Mouse (Mus musculus) hindbrain, embryonic 14.5 days (tissue): Measurements from ENCODE around the gene Sap30l. TPM values are rescaled to one million over a fixed set of nuclear protein-coding genes. Genes with fewer than 3 reads are reported as not detected.
A peak's percentile ranks its signal among the peaks of the same experiment; 100 is the strongest.

Source experiments
- ATAC-seq: fragments of 200-750 bp; cut with Nextera tagmentation; 2 replicates; pipeline ENCODE4 v1.8.0; 2017; ENCODE audit warnings: moderate number of reproducible peaks, mild to moderate bottlenecking, moderate TSS enrichment, moderate library complexity; ENCODE audit not compliant: low FRiP score
- DNase-seq: peaks from one replicate; pipeline ENCODE4 v3.0.0-alpha.2; 2015; ENCODE audit warnings: low spot score
- H3K27ac ChIP-seq: fragments of 300-500 bp; sonication (generic); 2 replicates; pipeline ENCODE4 v1.5.1; 2014; ENCODE audit warnings: mild to moderate bottlenecking, moderate library complexity
- H3K27me3 ChIP-seq: fragments of 300-500 bp; sonication (generic); 2 replicates; pipeline ENCODE4 v1.6.1; 2014; ENCODE audit warnings: mild to moderate bottlenecking, low read length, mixed read lengths; ENCODE audit not compliant: control insufficient read depth, insufficient read depth
- H3K36me3 ChIP-seq: fragments of 300-500 bp; sonication (generic); replicated peaks from 2 replicates; pipeline ENCODE4 v1.6.1; 2014; ENCODE audit not compliant: control insufficient read depth, insufficient read depth
- H3K4me1 ChIP-seq: fragments of 300-500 bp; sonication (generic); replicated peaks from 2 replicates; pipeline ENCODE4 v1.6.1; 2014; ENCODE audit warnings: antibody characterized with exemption, low read length, mixed read lengths; ENCODE audit not compliant: control insufficient read depth, insufficient read depth
- H3K4me2 ChIP-seq: fragments of 300-500 bp; sonication (generic); replicated peaks from 2 replicates; pipeline ENCODE4 v1.6.1; 2014; ENCODE audit warnings: mild to moderate bottlenecking, moderate library complexity
- H3K4me3 ChIP-seq: fragments of 300-500 bp; sonication (generic); replicated peaks from 2 replicates; pipeline ENCODE4 v1.5.1; 2014; ENCODE audit warnings: mild to moderate bottlenecking, low read length
- H3K9ac ChIP-seq: fragments of 300-500 bp; sonication (generic); 2 replicates; pipeline ENCODE4 v1.6.1; 2014
- H3K9me3 ChIP-seq: fragments of 300-500 bp; sonication (generic); 2 replicates; pipeline ENCODE4 v1.6.1; 2016; ENCODE audit warnings: low read length; ENCODE audit not compliant: control insufficient read depth
- WGBS: fragments of 180-500 bp; shearing (Covaris S2); extraction: QIAGEN DNeasy Blood & Tissue Kit; methylation state at CpG from one replicate; pipeline ENCODE4 v1.1.7; 2014; 5-methylcytosine and 5-hydroxymethylcytosine counted together
- polyA plus RNA-seq: library from polyadenylated mRNA; unstranded; fragments of >200 nt; fragmentation: Nextera tagmentation; extraction: Ambion mirVana; gene quantifications from 2 replicates; pipeline ENCODE4 v1.2.1, GENCODE M21; 2014

The Sap30l gene
- polyA plus RNA-seq, 1 experiment from 2014 or later = 12.6 TPM

- H3K9me3 ChIP-seq = no peaks in the 10 kb centered on the region
- ATAC-seq = no peak
- WGBS = 89% methylated on average over 8 of the region's 8 CpGs
- no peaks in the 10 kb centered on the region for H3K27me3 ChIP-seq
- no peak overlapping the region for H3K4me3 ChIP-seq
- H3K27ac ChIP-seq = no peak overlapping the region
- no peak overlapping the region for H3K9ac ChIP-seq
- no peak for DNase-seq
- H3K4me1 ChIP-seq = peaks cover 24% of the 10 kb centered on the region
- no peak overlapping the region for H3K4me2 ChIP-seq
- H3K36me3 ChIP-seq = 0 out of 2 replicates have a peak, but pooled peaks cover 9% of the 10 kb centered on the region
These were observed 29.8 kb upstream of the Sap30l start for GRCm38 (mm10) chr11:57771676-57772075.

GRCm38 (mm10) chr11:57773479-57773878 lies 28.0 kb upstream of the Sap30l start:
- Histone ChIP-seq H3K36me3 (0 out of 2 replicates have a peak, but pooled peaks cover 9% of the 10 kb centered on the region), H3K4me1 (peaks cover 21% of the 10 kb centered on the region), H3K9me3 (no peaks in the 10 kb centered on the region), H3K4me2 (peak overlapping the region; percentile 8; the same call in 1 of the 2 replicates), H3K4me3 (no peak overlapping the region), H3K9ac (no peak overlapping the region), H3K27ac (peak overlapping the region; percentile 69), H3K27me3 (no peaks in the 10 kb centered on the region)
- no peak for ATAC-seq
- no peak for DNase-seq
- WGBS = 11% methylated on average over 13 of the region's 13 CpGs

DNA sequence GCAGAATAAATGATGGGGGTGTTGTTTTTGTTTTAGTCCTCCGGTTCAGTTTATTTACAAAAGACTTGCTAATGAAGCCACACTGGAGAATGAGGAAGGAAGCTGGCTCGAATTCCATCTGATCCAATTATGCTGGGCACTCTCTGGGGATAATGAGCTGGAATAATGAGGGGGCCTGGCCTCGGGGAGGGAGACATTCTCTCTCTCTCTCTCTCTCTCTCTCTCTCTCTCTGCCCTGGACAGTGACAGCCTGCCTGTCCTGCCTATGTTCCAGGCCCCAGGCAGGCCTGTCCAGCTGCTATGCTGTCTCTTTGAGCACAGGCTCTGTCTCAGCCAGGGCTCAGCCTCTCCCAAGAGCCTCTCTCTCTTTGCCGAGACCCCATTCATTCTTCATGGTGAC lies 27.5 kb upstream of the Sap30l start:
- Histone ChIP-seq H3K4me1 (peaks cover 21% of the 10 kb centered on the region), H3K36me3 (0 out of 2 replicates have a peak, but pooled peaks cover 9% of the 10 kb centered on the region), H3K4me3 (no peak overlapping the region), H3K27me3 (no peaks in the 10 kb centered on the region), H3K9ac (no peak overlapping the region), H3K4me2 (0 out of 2 replicates have a peak overlapping the region, but pooled peaks have one; percentile 8), H3K27ac (peak overlapping the region; percentile 69), H3K9me3 (no peaks in the 10 kb centered on the region)
- ATAC-seq (peak; percentile 75), DNase-seq (peak; percentile 64)
- WGBS = 1% methylated on average over 4 of the region's 4 CpGs

DNA sequence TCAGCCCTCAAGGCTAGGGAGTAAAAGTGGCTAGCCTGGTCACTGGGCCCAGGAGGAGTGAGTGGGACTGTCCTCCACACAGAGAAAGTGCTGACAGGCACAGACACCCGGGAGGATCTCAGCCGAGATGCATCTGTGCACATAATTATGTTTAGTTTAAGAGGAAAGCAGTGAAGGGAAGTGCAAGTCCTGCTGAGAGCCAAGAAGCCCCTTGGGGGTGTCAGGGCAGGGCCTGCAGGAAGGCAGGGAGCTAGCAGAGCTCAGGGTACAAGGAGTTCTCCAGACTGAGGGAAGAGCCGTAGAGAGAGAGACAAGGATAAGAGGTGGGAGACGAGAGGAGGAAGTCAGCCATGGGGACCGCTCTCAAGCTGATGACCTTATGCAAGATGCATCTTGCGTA lies 25.6 kb upstream of the Sap30l start:
- ATAC-seq = no peak

DNA sequence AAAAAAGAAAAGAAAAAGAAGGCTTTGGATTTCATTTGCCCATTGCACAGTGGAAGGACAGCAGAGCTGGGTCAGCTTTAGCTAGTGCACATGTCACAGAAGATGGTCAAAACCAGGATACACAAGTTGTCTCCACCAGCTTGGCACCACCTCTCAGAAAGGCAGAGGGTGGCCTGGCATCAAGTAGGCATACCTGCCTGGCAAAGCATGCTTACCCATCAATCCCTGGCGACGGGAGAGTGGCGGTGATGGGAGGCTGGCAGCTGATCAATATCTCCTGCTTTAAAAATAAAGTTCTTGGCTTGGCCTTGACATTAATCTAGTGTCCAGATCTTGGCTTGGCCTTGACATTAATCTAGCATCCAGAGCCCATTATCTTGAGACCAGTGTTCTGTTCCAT lies 24.9 kb upstream of the Sap30l start:
- WGBS = 68% methylated on average over 3 of the region's 3 CpGs
- Histone ChIP-seq H3K9ac (no peak overlapping the region), H3K36me3 (no peaks in the 10 kb centered on the region), H3K4me3 (no peak overlapping the region), H3K4me1 (peaks cover 21% of the 10 kb centered on the region), H3K27ac (no peak overlapping the region), H3K27me3 (no peaks in the 10 kb centered on the region), H3K9me3 (no peaks in the 10 kb centered on the region), H3K4me2 (no peak overlapping the region)
- DNase-seq (no peak), ATAC-seq (no peak)

More for the DNA sequence above, 25.6 kb upstream of the Sap30l start:
- H3K4me3 ChIP-seq = no peak overlapping the region
- H3K4me2 ChIP-seq = no peak overlapping the region
- DNase-seq = no peak
- WGBS = 65% methylated on average over 6 of the region's 6 CpGs
- H3K9me3 ChIP-seq = no peaks in the 10 kb centered on the region
- H3K27ac ChIP-seq = no peak overlapping the region
- H3K27me3 ChIP-seq = no peaks in the 10 kb centered on the region
- 0 out of 2 replicates have a peak, but pooled peaks cover 2% of the 10 kb centered on the region for H3K36me3 ChIP-seq
- no peak overlapping the region for H3K9ac ChIP-seq
- H3K4me1 ChIP-seq = peaks cover 21% of the 10 kb centered on the region

GRCm38 (mm10) chr11:57778349-57778748 lies 23.1 kb upstream of the Sap30l start:
- ATAC-seq (peak; percentile 69), DNase-seq (peak; percentile 92)
- Histone ChIP-seq H3K36me3 (no peaks in the 10 kb centered on the region), H3K27ac (no peak overlapping the region), H3K9me3 (no peaks in the 10 kb centered on the region), H3K4me3 (no peak overlapping the region), H3K4me2 (no peak overlapping the region), H3K4me1 (peaks cover 16% of the 10 kb centered on the region), H3K9ac (no peak overlapping the region), H3K27me3 (no peaks in the 10 kb centered on the region)
- 19% methylated on average over 5 of the region's 5 CpGs for WGBS

DNA sequence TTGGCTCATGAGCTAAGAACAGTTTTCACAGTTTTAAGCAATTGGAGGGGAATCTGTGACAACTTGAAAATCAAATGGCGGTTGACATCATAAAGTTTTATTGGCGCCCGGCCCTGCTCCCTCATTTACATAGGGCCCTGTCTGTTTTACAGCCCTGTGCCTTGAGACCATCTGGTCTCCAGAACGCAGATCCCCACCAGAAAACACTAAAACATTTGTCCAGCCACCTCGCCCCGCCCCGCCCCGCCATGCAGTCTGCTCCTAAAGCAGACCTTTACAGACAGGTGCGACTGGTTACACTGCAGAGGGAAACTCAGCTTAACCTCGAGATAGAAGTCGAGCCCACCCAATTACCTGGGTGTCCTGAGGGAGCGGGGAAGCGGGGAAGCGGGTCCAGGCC lies 21.6 kb upstream of the Sap30l start:
- no peak overlapping the region for H3K27ac ChIP-seq
- no peak overlapping the region for H3K4me3 ChIP-seq
- 0 out of 2 replicates have a peak, but pooled peaks cover 7% of the 10 kb centered on the region for H3K4me1 ChIP-seq
- no peaks in the 10 kb centered on the region for H3K27me3 ChIP-seq
- H3K9me3 ChIP-seq = no peaks in the 10 kb centered on the region
- no peaks in the 10 kb centered on the region for H3K36me3 ChIP-seq
- H3K9ac ChIP-seq = no peak overlapping the region
- ATAC-seq (no peak), DNase-seq (no peak)
- 86% methylated on average over 14 of the region's 14 CpGs for WGBS
- H3K4me2 ChIP-seq = no peak overlapping the region

GRCm38 (mm10) chr11:57786616-57787418 lies 14.6 kb upstream of the Sap30l start:
- H3K9ac ChIP-seq = peak overlapping the region; percentile 36; the same call in 1 of the 2 replicates
- 22% methylated on average over 18 of the region's 18 CpGs for WGBS
- peak overlapping the region; percentile 72 for H3K27ac ChIP-seq
- no peaks in the 10 kb centered on the region for H3K27me3 ChIP-seq
- H3K4me2 ChIP-seq = peak overlapping the region; percentile 22; the same call in 1 of the 2 replicates
- H3K4me1 ChIP-seq = 0 out of 2 replicates have a peak, but pooled peaks cover 14% of the 10 kb centered on the region
- DNase-seq = peak; percentile 72
- H3K9me3 ChIP-seq = no peaks in the 10 kb centered on the region
- no peak overlapping the region for H3K4me3 ChIP-seq
- ATAC-seq = peak; percentile 50; the same call in 1 of the 2 replicates
- H3K36me3 ChIP-seq = no peaks in the 10 kb centered on the region

- no peak overlapping the region for H3K4me3 ChIP-seq
- no peak overlapping the region for H3K4me2 ChIP-seq
- ATAC-seq (no peak), DNase-seq (no peak)
- WGBS = 33% methylated on average over 3 of the region's 3 CpGs
- no peaks in the 10 kb centered on the region for H3K9me3 ChIP-seq
- H3K4me1 ChIP-seq = 0 out of 2 replicates have a peak, but pooled peaks cover 14% of the 10 kb centered on the region
- no peaks in the 10 kb centered on the region for H3K36me3 ChIP-seq
- H3K27ac ChIP-seq = no peak overlapping the region
- no peaks in the 10 kb centered on the region for H3K27me3 ChIP-seq
- no peak overlapping the region for H3K9ac ChIP-seq
These were observed 13.5 kb upstream of the Sap30l start for GRCm38 (mm10) chr11:57787913-57788312.
